Mouse (Mus musculus) adrenal gland, postnatal 14 days (tissue): ENCODE results near the gene Il17rc. TPM values are rescaled to one million over a fixed set of nuclear protein-coding genes. Genes with fewer than 3 reads are reported as not detected.

ENCODE experiments used
- DNase-seq: peaks from one replicate; pipeline ENCODE4 v3.0.0; 2021; ENCODE audit warnings: mixed read lengths
- total RNA-seq: library from RNA; stranded (reverse); gene quantifications from 2 replicates; pipeline ENCODE4 v1.2.3, GENCODE M21; 2021

Il17rc gene
- total RNA-seq, 1 experiment from 2014 or later = 18.2 TPM

GRCm38 (mm10) chr6:113455007-113455406 lies 16.2 kb upstream of the Il17rc start:
- DNase-seq = no peak

DNA sequence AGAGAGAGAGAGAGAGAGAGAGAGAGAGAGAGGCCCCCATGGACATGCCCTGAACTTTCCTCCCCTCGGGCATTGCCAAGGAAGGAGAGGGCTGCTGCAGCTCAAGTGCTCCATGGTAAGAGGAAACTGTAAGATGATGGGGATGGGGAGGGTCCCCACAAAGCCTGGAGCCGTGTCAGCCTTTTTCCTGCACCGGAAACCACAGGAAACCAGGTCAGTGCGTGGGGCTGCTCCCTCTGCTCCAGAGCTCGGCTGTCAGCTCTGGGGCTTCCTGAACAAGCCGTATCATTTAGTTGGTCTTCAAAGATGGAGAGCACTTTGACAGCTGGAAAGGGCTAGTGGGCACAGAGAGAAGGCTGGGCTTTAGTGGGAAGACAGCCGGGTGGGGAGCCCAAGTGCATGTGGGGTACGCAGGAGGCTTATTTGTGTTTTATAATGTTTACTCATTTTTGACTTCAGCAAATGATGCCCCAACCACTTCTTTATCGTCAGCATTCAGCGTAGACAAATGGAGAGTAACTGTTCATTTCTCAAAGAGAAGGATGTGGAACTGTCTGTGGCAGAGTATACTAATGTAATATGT lies 13.2 kb upstream of the Il17rc start, which contains the start of gene Il17re:
Il17re (plus strand) TSS at position 533 of the 583 bp plus-strand sequence.
- DNase-seq = no peak

DNA sequence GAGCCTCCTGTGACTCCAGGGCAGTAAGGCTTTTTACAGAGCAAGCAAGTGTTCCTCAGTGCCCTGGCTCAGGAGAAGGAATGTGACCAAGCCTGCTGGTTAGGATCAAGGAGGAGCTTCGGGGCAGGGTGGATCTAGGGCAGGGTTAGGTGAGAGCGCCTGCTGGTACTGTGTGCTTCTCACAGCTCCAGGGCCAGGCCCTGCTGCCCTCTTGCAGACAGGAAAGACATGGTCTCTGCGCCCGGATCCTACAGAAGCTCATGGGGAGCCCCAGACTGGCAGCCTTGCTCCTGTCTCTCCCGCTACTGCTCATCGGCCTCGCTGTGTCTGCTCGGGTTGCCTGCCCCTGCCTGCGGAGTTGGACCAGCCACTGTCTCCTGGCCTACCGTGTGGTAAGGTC lies 12.6 kb upstream of the Il17rc start:
- no peak for DNase-seq

DNA sequence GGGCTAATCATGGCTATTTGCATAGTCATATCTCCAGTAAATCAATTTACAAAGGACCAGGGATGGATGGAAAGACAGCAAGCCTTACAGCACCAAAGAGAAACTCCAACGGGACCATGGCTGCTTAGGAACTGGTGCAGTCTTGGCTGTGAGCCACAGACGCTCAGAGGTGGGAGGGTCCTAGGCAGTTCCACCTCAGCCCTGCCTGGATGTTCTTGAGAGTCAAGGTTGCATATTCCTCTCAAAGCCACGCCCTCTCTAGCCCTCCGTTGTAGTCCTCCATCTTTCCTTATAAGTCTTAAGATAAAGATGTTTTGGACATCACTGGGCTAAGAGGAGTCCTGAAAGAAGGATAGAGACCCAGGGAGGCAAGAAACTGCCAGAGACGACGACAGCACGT lies 7.2 kb upstream of the Il17rc start:
- no peak for DNase-seq

- peak; percentile 29 for DNase-seq
Observed at GRCm38 (mm10) chr6:113465602-113466001, 5.6 kb upstream of the Il17rc start.

- no peak for DNase-seq
Observed at GRCm38 (mm10) chr6:113468512-113468911, 2.7 kb upstream of the Il17rc start.

GRCm38 (mm10) chr6:113469021-113469420 lies 2.2 kb upstream of the Il17rc start:
- peak; percentile 84 for DNase-seq

GRCm38 (mm10) chr6:113469432-113469831 lies 1.8 kb upstream of the Il17rc start:
- peak; percentile 89 for DNase-seq

- DNase-seq = no peak
Observed at GRCm38 (mm10) chr6:113472061-113472460, 834 bp downstream of the Il17rc start.

- no peak for DNase-seq
Observed at GRCm38 (mm10) chr6:113473246-113473645, 2.0 kb downstream of the Il17rc start.

DNA sequence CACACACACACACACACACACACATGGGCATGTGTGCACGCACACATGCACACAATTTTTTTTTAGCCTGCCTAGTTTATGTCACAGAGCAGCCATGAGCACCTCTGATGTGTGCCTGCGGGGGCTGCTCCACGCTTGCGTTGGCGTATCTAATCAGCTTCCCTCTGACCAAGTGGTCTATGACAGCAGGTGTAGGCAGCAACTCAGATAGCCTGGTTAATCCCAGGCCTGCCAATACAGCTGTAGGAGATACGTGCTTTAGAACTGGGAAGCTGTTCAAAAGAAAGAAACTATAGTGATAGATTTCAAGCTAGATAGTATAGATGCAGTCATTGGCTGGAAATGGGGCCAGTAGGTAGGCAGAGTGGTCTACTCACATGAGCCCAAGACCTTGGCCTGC lies 2.5 kb downstream of the Il17rc start:
- DNase-seq = no peak

DNA sequence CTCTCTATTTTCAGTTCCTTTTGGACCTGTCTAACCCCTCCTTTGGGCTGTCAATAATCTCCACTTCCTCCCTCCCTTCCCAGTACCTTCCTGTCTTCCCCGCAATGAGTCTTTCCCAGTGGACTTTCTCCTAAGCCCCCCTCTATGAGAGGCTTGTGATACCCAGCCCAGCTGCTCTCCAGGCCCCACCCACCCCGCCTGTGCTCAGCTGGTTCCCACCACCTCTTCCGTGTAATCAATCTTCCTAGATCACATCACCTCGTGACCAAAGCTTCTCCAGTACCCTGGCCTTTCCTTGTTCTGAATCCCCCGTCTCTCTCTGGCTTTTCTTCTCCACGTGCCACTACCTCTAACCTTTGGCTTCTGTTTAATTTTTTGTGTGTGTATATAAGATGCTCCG lies 6.1 kb downstream of the Il17rc start:
- no peak for DNase-seq

- DNase-seq = peak; percentile 37
Observed at GRCm38 (mm10) chr6:113478906-113479305, 7.7 kb downstream of the Il17rc start.

DNA sequence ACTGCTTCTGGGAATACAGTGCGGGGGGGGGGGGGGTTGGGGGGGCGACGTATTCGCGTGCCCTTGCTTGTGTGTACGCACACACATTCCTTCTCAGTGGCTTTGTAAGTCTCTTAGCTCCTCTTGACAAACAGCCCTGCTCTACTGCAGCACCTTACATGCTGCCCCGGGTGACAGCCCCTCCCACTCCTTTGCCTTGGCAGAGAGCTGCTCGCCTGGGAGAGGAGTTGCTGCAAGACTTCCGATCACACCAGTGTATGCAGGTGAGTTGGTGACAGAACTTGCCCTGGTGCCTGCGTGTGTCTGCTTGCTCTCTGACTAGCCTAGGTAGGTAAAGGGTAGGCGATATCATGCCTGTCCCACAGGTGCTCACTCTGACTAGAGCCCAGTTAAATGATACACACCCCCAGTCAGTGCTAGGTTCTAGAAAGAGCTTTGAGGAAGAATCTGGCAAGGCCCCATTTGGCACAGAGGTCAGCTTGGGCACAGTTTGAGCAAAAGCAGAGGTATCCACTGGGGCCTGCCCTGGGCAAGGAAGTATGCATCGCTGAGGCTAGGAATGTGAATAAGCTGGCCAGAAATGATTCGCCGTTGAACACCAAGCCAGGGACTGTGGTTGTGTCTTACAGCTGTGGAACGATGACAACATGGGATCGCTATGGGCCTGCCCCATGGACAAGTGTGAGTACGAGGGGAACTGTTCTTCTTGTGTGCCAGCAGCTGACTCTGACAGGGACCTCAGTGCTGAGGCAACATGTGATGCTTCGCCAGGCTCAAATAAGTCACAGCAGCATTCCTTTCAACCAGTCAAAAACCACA lies 9.5 kb downstream of the Il17rc start:
- DNase-seq = peak; percentile 70

- DNase-seq = peak; percentile 59
Observed at GRCm38 (mm10) chr6:113482477-113483099, 11.4 kb downstream of the Il17rc start.

GRCm38 (mm10) chr6:113483100-113483615 lies 11.9 kb downstream of the Il17rc start, which contains the start of gene Creld1:
Gene Creld1, plus strand, starts transcription at chr6:113483297.
- DNase-seq = peak; percentile 97

GRCm38 (mm10) chr6:113483729-113484128 lies 12.5 kb downstream of the Il17rc start:
- peak; percentile 58 for DNase-seq

- DNase-seq = no peak
Observed at GRCm38 (mm10) chr6:113487125-113487576, 15.9 kb downstream of the Il17rc start.

GRCm38 (mm10) chr6:113489410-113489809 lies 18.2 kb downstream of the Il17rc start:
- DNase-seq = no peak

DNA sequence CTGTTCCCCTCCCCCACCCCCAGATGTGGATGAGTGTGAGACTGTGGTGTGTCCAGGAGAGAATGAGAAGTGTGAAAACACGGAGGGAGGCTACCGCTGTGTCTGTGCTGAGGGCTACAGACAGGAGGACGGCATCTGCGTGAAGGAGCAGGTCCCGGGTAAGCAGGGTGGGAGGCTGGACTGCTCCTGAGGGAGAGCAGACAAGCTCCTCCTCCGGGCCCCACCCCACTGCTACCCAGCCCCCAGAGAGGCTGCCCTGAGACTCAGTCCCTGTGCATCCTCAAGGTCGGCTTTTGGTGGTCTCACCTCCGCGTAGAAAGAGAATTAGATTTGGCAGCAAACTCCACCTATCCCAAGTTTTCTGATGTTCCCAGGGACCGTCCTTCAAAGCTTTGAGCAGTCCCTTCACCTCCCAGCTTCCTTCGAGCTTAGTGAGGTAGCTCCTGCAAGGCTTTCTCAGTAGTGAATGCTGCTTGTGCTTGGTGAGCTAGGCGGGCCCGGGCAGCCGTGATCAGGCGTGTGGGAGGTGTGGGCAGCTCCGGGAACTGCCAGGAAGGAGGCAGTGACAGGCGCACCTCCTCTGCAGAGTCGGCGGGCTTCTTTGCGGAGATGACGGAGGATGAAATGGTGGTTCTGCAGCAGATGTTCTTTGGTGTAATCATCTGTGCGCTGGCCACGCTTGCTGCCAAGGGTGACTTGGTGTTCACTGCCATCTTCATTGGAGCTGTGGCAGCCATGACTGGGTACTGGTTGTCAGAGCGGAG lies 21.1 kb downstream of the Il17rc start:
- no peak for DNase-seq

- DNase-seq = peak; percentile 91
Observed at GRCm38 (mm10) chr6:113494258-113494788, 23.1 kb downstream of the Il17rc start.
